Mouse (Mus musculus) erythroblast, embryonic 14.5 days (primary cell): Measurements from ENCODE around the gene Man1c1. TPM values are rescaled to one million over a fixed set of nuclear protein-coding genes. Genes with fewer than 3 reads are reported as not detected.

Experiments
- H3K27me3 ChIP-seq: 2 replicates; pipeline ENCODE4 v1.6.1; 2012; ENCODE audit warnings: inconsistent platforms; ENCODE audit not compliant: control insufficient read depth
- H3K36me3 ChIP-seq: 2 replicates; pipeline ENCODE4 v1.6.1; 2012; ENCODE audit warnings: mild to moderate bottlenecking, inconsistent platforms; ENCODE audit not compliant: control insufficient read depth
- H3K4me1 ChIP-seq: 2 replicates; pipeline ENCODE4 v1.6.1; 2012; ENCODE audit warnings: inconsistent platforms; ENCODE audit not compliant: control insufficient read depth
- H3K4me3 ChIP-seq: replicated peaks from 2 replicates; pipeline ENCODE3; 2012; ENCODE audit warnings: moderate library complexity, mild to moderate bottlenecking, inconsistent platforms
- H3K9me3 ChIP-seq: 2 replicates; pipeline ENCODE4 v1.6.1; 2012; ENCODE audit warnings: low read length, inconsistent platforms, mixed read lengths; ENCODE audit not compliant: control insufficient read depth
- GATA1 ChIP-seq: IDR thresholded peaks from 2 replicates; pipeline ENCODE4 v1.6.1; 2012; ENCODE audit warnings: low read length, inconsistent platforms, mixed read lengths
- TAL1 ChIP-seq: IDR thresholded peaks from 3 replicates; pipeline ENCODE4 v1.6.1; 2012; ENCODE audit warnings: low read length, inconsistent platforms, mixed read lengths
- polyA plus RNA-seq: library from polyadenylated mRNA; stranded (reverse); fragments of >175 nt; gene quantifications from 2 replicates; pipeline ENCODE4 v1.2.3, GENCODE M21; 2012

Man1c1 gene
- polyA plus RNA-seq, 1 experiment, result 0.07 TPM

DNA sequence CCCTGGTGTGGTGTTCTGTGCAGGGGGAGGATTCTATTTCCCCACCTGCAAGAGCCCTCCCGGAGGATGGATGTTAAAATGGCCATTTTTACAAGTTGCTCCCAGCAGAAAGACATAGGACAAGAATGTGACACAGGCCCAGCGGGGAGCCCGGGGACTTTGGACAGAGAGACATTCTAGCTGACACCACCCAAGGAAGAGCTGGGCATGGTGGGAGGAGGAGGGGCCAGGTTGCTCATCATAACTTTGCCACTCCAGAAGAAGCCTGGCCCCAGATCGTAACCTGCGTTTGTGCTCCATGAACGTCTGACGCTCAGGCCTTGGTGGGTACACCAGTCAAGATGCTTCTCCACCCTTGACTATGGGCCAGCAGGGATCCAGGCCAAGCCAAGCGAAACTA, 143.4 kb downstream of the Man1c1 start:
- H3K27me3 ChIP-seq, result no peaks in the 10 kb centered on the region
- no peak overlapping the region for H3K4me3 ChIP-seq
- peaks cover 1% of the 10 kb centered on the region; the same call in 1 of the 2 replicates for H3K36me3 ChIP-seq
- peaks cover 4% of the 10 kb centered on the region; the same call in 1 of the 2 replicates for H3K4me1 ChIP-seq
- TF ChIP-seq GATA1 (no peak), TAL1 (no peak)
- H3K9me3 ChIP-seq, result peaks cover 10% of the 10 kb centered on the region

DNA sequence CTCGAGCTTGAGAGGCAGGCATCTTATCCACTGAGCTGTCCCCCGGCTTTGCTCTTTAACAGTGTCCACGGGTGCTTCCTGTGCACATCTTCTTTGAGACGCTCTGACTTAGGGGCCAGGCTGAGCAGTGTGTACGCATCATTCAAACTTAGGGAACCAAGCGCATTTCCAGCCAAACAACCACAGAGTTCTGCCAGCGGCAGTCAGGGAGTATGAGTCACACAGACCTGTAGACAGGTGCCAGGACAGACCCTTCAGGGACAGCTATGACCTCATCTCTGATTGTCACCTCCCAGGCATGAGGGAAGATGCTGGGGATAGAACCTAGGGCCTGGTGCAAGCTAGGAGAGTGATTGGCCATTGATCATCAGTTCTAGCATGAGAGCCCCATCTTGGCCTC, 144.9 kb downstream of the Man1c1 start:
- Histone ChIP-seq H3K36me3 (no peaks in the 10 kb centered on the region), H3K4me3 (no peak overlapping the region), H3K9me3 (no peaks in the 10 kb centered on the region), H3K27me3 (no peaks in the 10 kb centered on the region), H3K4me1 (peaks cover 4% of the 10 kb centered on the region; the same call in 1 of the 2 replicates)
- no peak for TF ChIP-seq TAL1
- no peak for TF ChIP-seq GATA1

DNA sequence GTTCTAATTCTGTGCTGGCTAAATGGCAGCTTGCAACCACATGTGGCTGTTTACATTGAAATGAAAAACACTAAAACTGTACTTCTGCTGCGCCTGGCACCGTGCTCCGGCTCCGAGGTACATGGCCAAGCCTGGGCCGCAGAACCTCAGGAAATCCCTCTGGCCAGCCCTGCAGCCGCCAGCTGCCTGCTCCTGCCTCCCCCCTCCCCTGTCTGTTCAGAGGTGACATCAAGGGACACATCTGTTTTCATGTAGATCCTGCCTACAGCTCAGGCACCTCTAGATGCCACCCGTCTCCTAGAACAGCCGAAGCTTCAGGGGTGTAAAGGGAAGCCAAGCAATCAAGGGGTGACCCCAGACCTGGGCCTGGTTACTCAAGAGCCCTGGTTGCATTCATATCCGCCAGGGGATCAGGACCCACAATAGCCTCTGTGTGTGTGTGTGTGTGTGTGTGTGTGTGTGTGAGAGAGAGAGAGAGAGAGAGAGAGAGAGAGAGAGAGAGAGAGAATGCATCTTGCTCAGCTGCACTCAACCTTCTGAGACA, 145.4 kb downstream of the Man1c1 start:
- H3K4me1 ChIP-seq, result peaks cover 3% of the 10 kb centered on the region; the same call in 1 of the 2 replicates

DNA sequence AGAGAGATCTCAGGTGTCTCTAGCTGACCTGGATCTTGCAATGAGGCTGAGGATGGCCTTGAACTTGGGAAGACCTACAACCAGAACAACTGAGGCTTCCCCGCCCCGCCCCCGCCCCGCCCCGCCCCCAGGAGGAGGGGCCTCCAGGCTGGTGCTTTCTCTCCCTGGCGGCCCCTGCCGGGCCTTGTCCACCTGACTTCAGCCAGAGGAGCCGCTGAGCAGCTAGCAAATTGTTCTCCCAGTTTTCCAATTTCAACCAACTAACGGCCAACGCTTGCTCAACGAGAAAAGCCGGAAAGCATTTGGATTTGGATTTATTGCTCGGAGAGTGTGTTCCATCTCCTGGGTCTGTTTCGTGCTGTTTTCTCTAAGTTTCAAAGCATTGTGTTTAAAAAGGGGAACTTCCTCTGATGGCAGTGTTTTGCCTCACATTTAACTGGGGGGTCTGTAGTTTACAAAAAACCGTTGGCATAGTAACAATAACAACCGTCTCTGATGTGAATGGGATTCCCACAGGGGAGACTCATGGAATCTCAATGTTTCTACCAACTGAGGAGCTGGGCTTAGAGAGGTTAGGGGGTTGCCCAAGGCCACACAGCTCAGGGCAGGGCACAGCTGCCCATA, 146.4 kb downstream of the Man1c1 start:
- no peak for TF ChIP-seq GATA1
- no peak for TF ChIP-seq TAL1
- Histone ChIP-seq H3K4me3 (no peak overlapping the region), H3K27me3 (peaks cover 1% of the 10 kb centered on the region), H3K36me3 (no peaks in the 10 kb centered on the region), H3K9me3 (no peaks in the 10 kb centered on the region), H3K4me1 (no peaks in the 10 kb centered on the region)

More for the DNA sequence above, 145.4 kb downstream of the Man1c1 start:
- H3K36me3 ChIP-seq, result no peaks in the 10 kb centered on the region
- TF ChIP-seq TAL1 (no peak), GATA1 (no peak)
- no peak overlapping the region for H3K4me3 ChIP-seq
- H3K27me3 ChIP-seq, result no peaks in the 10 kb centered on the region
- H3K9me3 ChIP-seq, result no peaks in the 10 kb centered on the region

DNA sequence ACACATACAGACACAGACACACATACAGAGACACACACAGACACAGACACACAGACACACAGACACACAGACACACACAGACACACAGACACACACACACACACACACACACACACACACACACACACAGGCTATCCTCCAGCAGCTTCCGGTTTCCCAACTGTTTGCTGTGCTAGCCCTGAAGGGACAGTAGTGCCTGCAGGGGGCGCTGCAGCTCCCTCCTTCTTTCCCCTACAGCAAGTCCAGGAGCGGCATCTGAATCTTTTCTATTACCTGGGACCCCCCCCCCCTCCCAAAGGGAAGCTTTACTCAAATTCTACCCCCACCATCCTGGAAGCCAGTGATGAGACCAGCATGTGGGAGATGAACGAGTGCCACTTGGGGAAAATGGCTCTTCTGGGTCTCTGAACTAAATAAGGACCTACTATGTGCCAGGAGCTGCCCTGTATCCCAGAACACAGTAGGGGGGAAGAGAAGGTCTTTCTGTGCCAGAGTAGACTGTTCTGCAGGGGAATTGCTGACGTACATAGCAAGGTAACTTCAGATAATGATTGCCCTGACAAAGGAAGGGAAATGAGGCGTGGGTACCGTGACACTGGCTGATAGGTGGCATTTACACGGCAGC, 148.0 kb downstream of the Man1c1 start:
- no peak overlapping the region for H3K4me3 ChIP-seq
- TF ChIP-seq GATA1 (no peak), TAL1 (no peak)
- peaks cover 18% of the 10 kb centered on the region for H3K27me3 ChIP-seq
- H3K36me3 ChIP-seq, result no peaks in the 10 kb centered on the region
- H3K4me1 ChIP-seq, result peaks cover 6% of the 10 kb centered on the region
- H3K9me3 ChIP-seq, result no peaks in the 10 kb centered on the region

DNA sequence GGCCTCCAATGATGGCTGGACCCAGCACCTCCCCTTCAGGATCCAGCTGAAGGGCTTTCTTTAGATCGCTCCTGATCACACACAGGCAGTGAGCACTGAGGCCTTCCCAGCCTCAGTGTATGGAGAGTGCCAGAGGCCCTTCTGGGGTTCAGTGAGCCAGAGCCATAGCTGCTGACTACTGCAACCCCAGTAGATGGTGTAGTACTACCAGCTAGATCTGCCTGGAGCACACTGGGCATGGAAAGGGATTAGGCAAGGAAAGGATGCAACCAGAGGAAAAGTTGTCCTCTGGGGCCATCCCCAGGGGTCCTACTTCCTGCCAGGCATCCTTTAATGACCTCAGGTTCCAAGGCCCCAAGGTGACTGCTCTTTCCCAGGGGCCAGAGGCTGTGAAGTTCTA, 150.5 kb downstream of the Man1c1 start:
- Histone ChIP-seq H3K36me3 (peaks cover 2% of the 10 kb centered on the region), H3K4me3 (no peak overlapping the region), H3K27me3 (peaks cover 27% of the 10 kb centered on the region), H3K4me1 (peaks cover 9% of the 10 kb centered on the region), H3K9me3 (peaks cover 15% of the 10 kb centered on the region)
- TF ChIP-seq TAL1 (no peak), GATA1 (no peak)

DNA sequence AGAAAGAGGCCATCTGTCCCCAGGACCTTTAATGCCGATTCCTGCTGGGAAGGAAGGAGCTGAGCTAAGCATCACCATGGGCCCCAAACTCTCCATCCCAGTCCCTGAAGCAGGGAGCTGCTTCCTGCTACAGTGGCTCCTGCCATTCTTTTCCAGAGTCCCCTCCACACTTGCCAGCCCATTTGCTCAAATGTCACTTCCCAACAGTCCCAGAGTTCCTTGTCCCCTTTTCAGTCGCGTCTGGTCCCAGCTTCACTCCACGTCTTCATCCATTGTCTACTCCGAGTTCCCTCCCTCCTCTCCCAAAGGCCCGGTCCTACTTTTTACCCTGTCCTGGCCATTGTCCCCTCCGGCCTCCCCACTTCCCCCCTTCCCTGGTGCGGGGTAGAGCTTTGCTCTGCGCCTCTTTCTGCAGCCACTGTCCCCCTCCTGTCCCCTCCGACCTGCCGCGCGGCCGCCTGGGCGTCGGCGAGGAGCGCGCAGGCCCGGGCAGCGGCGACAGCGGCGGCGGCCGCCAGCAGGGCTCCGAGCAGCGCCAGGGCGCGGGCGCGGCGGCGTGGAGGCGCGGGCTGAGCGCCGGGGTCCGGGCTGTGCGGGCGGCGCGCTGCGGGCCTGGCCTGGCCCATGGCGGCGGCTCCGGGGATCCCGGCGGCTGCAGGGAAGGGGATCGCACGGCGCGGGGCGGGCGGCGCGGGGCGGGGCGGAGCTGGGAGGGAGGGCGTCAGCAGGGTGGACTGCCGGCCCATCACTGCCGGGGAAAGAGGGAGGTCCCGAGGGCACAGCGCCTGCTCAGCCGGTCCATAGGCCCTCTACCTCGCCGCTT, 152.4 kb downstream of the Man1c1 start, which contains the start of gene Selenon:
Gene Selenon, minus strand, starts transcription at position 673 of the 823 bp plus-strand sequence.
- Histone ChIP-seq H3K4me1 (peaks cover 23% of the 10 kb centered on the region), H3K4me3 (peak within 1 kb of the TSS; percentile 58), H3K36me3 (peaks cover 2% of the 10 kb centered on the region), H3K27me3 (peaks cover 27% of the 10 kb centered on the region), H3K9me3 (peaks cover 15% of the 10 kb centered on the region)
- no peak for TF ChIP-seq GATA1
- no peak for TF ChIP-seq TAL1

DNA sequence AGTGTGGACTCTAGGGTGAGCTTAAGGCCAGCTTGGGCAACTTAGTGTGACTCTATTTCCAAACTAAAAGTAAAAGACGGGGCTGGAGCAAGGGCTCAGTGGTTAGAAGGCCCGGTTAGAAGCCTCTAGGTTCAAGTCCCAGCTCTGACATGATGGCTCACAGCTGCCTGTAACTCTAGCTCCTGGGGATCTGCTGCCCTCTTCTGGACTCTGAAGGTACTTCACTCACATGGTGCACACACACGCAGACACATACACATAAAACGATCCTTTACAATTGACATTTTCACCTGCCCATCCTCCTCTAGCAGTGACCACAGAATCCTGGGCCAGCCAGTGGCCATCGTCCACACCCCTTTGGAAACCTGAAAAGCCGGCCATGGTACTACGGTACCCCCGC, 154.2 kb downstream of the Man1c1 start:
- Histone ChIP-seq H3K9me3 (peaks cover 15% of the 10 kb centered on the region), H3K4me1 (peaks cover 23% of the 10 kb centered on the region), H3K36me3 (peaks cover 6% of the 10 kb centered on the region), H3K27me3 (peaks cover 27% of the 10 kb centered on the region), H3K4me3 (no peak overlapping the region)
- no peak for TF ChIP-seq TAL1
- no peak for TF ChIP-seq GATA1

DNA sequence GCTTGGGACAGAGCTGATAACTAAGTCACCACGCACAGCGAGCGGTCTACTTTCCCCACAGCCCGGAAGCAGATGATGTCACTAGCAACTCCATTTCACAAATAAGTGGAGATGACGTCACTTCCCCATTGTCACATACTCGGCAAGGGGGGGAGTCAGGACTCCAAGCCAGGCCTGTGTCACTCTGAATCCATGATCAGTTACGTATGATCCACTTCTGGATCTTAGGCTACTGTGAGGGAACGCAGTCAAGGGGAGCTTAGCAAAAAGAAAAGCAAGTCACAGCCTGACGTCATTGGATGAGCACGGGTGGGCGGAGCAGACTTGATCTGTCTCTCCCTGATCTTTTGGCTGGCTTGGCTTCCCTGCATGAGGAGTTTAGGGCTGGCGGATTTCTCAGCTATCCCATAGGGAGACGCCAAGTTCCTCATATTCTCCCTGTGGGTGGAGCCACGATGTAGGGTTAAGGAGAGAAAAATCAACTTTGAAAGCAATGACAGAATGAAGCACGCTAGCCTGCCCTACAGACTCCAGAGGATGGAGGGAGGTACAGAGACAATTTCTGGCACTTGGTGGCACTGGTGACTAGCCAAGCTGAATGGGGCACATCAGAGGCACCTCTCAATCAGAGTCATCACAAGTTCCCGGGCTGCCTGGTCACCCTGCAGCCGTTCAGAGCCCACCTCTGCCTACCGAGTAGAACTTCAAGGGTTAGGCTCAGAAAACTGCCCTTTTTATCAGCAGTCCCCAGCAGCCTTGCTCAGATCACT, 155.7 kb downstream of the Man1c1 start:
- Histone ChIP-seq H3K4me3 (no peak overlapping the region), H3K9me3 (peaks cover 15% of the 10 kb centered on the region), H3K4me1 (peaks cover 23% of the 10 kb centered on the region), H3K27me3 (peaks cover 27% of the 10 kb centered on the region), H3K36me3 (peaks cover 6% of the 10 kb centered on the region)
- TF ChIP-seq TAL1 (no peak), GATA1 (no peak)
